ENCODE assay signal across 8 mouse cellular contexts in the genomic region with DNA sequence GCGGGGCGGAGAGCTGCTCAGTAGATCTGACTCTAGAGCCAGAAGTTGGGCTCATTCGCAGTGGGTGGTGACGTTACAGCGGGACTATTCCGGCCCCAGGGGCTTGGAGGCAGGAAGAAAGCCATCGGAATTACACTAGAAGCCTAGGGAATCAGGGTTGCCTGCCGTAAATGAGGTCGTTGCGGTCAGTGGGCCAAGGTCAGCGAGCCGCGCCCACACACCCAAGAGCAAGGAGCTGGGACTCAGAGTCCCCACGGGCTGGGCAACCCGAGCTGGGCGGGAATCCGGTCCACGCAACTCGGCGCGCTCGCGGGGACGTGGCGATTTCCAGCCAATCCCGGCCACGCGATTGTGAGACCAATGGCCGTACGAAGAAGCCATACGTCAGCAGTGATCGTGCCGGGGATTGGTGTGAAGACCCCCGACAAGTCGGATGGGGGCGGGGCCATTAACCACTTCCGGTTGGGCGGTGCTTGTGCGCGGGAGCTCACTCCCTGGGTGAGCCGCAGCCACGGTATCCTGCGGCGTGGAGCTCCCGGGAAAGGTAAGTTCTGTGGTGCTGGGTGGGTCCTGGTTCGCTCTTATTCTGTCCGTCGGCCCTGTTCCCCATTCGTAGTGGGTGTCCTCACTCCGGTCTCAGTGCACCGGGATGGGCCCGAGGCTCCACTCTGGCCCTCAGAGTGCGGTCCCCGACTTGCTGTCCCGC. TPM values are rescaled to one million over a fixed set of nuclear protein-coding genes. Genes with fewer than 3 reads are reported as not detected.
DNase-seq lines count a peak whose midpoint lies in the region; ATAC-seq and TF ChIP-seq lines count a peak whose summit lies in the region.

A gene (plus strand): TSS at position 405 of the 706 bp plus-strand sequence.

- intact Hi-C loops in heart, postnatal 36 days (cut with DNase I): loop anchor here (5.0 kb wide), 2 partner anchors 84 to 136 kb away; a partner anchor contains a TSS

- peaks cover 7% of the 10 kb centered on the region for H3K36me3 ChIP-seq in G1E (replicated peaks)
- no peaks in the 10 kb centered on the region for H3K36me3 ChIP-seq in forebrain, embryonic 16.5 days (ENCODE audit: control insufficient read depth, insufficient read depth)
- no peaks in the 10 kb centered on the region for H3K36me3 ChIP-seq in lung, embryonic 14.5 days (ENCODE audit: insufficient read depth)
- no peaks in the 10 kb centered on the region for H3K36me3 ChIP-seq in thymus, adult 2 months (ENCODE audit: control insufficient read depth, insufficient read depth, low read length)

- WGBS in forebrain, embryonic 16.5 days: under 1% methylated on average over 55 of the region's 55 CpGs
- WGBS in lung, embryonic 14.5 days: under 1% methylated on average over 55 of the region's 55 CpGs
- whole genome bisulfite sequencing in olfactory bulb, adult 2 months: under 1% methylated on average over 55 of the region's 55 CpGs
- WGBS in thymus, adult 2 months: under 1% methylated on average over 55 of the region's 55 CpGs

- H3K9ac ChIP-seq in forebrain, embryonic 16.5 days (replicated peaks; ENCODE audit: low read depth, low read length): peak within 1 kb of the TSS; percentile 86
- peak within 1 kb of the TSS; percentile 95 for H3K9ac ChIP-seq in lung, embryonic 14.5 days

- H3K27me3 ChIP-seq in G1E (ENCODE audit: insufficient read depth, low read length): peaks cover 6% of the 10 kb centered on the region
- H3K27me3 ChIP-seq in forebrain, embryonic 16.5 days (replicated peaks; ENCODE audit: control insufficient read depth, insufficient read depth, low read length): 0 out of 2 replicates have a peak, but pooled peaks cover 2% of the 10 kb centered on the region
- no peaks in the 10 kb centered on the region for H3K27me3 ChIP-seq in lung, embryonic 14.5 days (ENCODE audit: insufficient read depth, low read length)
- no peaks in the 10 kb centered on the region for H3K27me3 ChIP-seq in thymus, adult 2 months (ENCODE audit: control insufficient read depth, insufficient read depth, low read length)

- peak; percentile 93 for TF ChIP-seq POLR2A in olfactory bulb, adult 2 months (IDR thresholded peaks at IDR 0.05; ENCODE audit: insufficient read depth, low read depth, low read length)
- peak; percentile 91 for TF ChIP-seq POLR2A in thymus, adult 2 months (IDR thresholded peaks at IDR 0.05; ENCODE audit: control insufficient read depth, extremely low read depth, insufficient read depth, low read length, poor library complexity)

- H3K27ac ChIP-seq in forebrain, embryonic 16.5 days (ENCODE audit: low read length): peak within 1 kb of the TSS; percentile 87
- peak within 1 kb of the TSS; percentile 93 for H3K27ac ChIP-seq in layer of hippocampus, adult 2 months
- H3K27ac ChIP-seq in lung, embryonic 14.5 days (ENCODE audit: low read depth): peak within 1 kb of the TSS; percentile 94
- peak within 1 kb of the TSS; percentile 88 for H3K27ac ChIP-seq in olfactory bulb, adult 2 months (ENCODE audit: insufficient read depth, low read depth, low read length)
- H3K27ac ChIP-seq in thymus, adult 2 months (ENCODE audit: control insufficient read depth, insufficient read depth, low read length): no peak within 1 kb of the TSS

- ATAC-seq in G1E (ENCODE audit: extremely low read depth, insufficient number of reproducible peaks, low FRiP score, poor library complexity, severe bottlenecking): peak; percentile 92
- peak; percentile 99 for ATAC-seq in forebrain, embryonic 16.5 days
- peak; percentile 98 for ATAC-seq in lung, embryonic 14.5 days (ENCODE audit: insufficient read depth)

- H3K4me2 ChIP-seq in forebrain, embryonic 16.5 days (ENCODE audit: low read length): peak within 1 kb of the TSS; percentile 77
- peak within 1 kb of the TSS; percentile 80 for H3K4me2 ChIP-seq in lung, embryonic 14.5 days

- peak within 1 kb of the TSS; percentile 98 for H3K4me3 ChIP-seq in G1E (ENCODE audit: low read depth, low read length)
- H3K4me3 ChIP-seq in forebrain, embryonic 16.5 days (replicated peaks; ENCODE audit: low read length): peak within 1 kb of the TSS; percentile 92
- peak within 1 kb of the TSS; percentile 91 for H3K4me3 ChIP-seq in layer of hippocampus, adult 2 months
- H3K4me3 ChIP-seq in lung, embryonic 14.5 days (ENCODE audit: low read depth, low read length): peak within 1 kb of the TSS; percentile 69
- peak within 1 kb of the TSS; percentile 85 for H3K4me3 ChIP-seq in olfactory bulb, adult 2 months (ENCODE audit: insufficient read depth, low read depth, low read length)
- peak within 1 kb of the TSS; percentile 62 for H3K4me3 ChIP-seq in thymus, adult 2 months (ENCODE audit: control insufficient read depth, insufficient read depth, low read length)

- peak; percentile 96 for DNase-seq in G1E (ENCODE audit: low spot score)
- DNase-seq in cerebellum, adult 18-20 months: peak; percentile 99 to 100
- DNase-seq in heart, postnatal 36 days: peak; percentile 99 to 100
- peak; percentile 99 to 100 for DNase-seq in layer of hippocampus, adult 2 months (ENCODE audit: low spot score in 2 of 2)
- DNase-seq in lung, embryonic 14.5 days: peak; percentile 100
- DNase-seq in thymus, adult 2 months: peak; percentile 100

- peaks cover 29% of the 10 kb centered on the region for H3K4me1 ChIP-seq in G1E (ENCODE audit: insufficient read depth, low read depth, low read length)
- peaks cover 19% of the 10 kb centered on the region for H3K4me1 ChIP-seq in forebrain, embryonic 16.5 days (replicated peaks; ENCODE audit: control insufficient read depth, insufficient read depth, low read length)
- 0 out of 2 replicates have a peak, but pooled peaks cover 3% of the 10 kb centered on the region for H3K4me1 ChIP-seq in lung, embryonic 14.5 days (ENCODE audit: insufficient read depth)
- H3K4me1 ChIP-seq in olfactory bulb, adult 2 months (ENCODE audit: control insufficient read depth, insufficient read depth, low read length): no peaks in the 10 kb centered on the region
- no peaks in the 10 kb centered on the region for H3K4me1 ChIP-seq in thymus, adult 2 months (replicated peaks; ENCODE audit: control insufficient read depth, insufficient read depth, low read length)

- no peak for TF ChIP-seq CTCF in G1E (IDR thresholded peaks at IDR 0.05; ENCODE audit: low read depth, low read length)
- no peak for TF ChIP-seq CTCF in layer of hippocampus, adult 2 months (conservative IDR thresholded peaks at IDR 0.05)
- no peak for TF ChIP-seq CTCF in lung, embryonic 14.5 days (IDR thresholded peaks at IDR 0.05; ENCODE audit: low read depth)
- TF ChIP-seq CTCF in olfactory bulb, adult 2 months (IDR thresholded peaks at IDR 0.05; ENCODE audit: insufficient read depth, low read depth, low read length): no peak
- TF ChIP-seq CTCF in thymus, adult 2 months (IDR thresholded peaks at IDR 0.05; ENCODE audit: borderline replicate concordance, control insufficient read depth, extremely low read depth, insufficient read depth, low read length, poor library complexity): no peak; the same call in 1 of the 2 replicates

- no peaks in the 10 kb centered on the region for H3K9me3 ChIP-seq in G1E (replicated peaks)
- H3K9me3 ChIP-seq in forebrain, embryonic 16.5 days (ENCODE audit: control insufficient read depth, low read length): no peaks in the 10 kb centered on the region
- H3K9me3 ChIP-seq in lung, embryonic 14.5 days (ENCODE audit: low read depth, low read length): no peaks in the 10 kb centered on the region

RNA-seq across cellular contexts. Expression of the gene that starts here (rescaled TPM):
- total RNA-seq in G1E (2014; fragmentation: Nextera tagmentation) (62.8 and 71.9 TPM in 2 replicates), G1E (2017) (107 and 113 TPM in 2 replicates)
- polyA plus RNA-seq in G1E (2012): 15.6 and 25.4 TPM in 2 replicates
- 170 and 206 TPM in 2 replicates for polyA plus RNA-seq in forebrain, embryonic 16.5 days (2015; fragmentation: Nextera tagmentation; extraction: Ambion mirVana)
- total RNA-seq in heart, postnatal 36 days (2021): 100 to 1,000 TPM; 240 to 254 TPM
- 10 to 100 TPM; 65.3 to 67.6 TPM for total RNA-seq in layer of hippocampus, adult 2 months (2021)
- polyA plus RNA-seq in lung, embryonic 14.5 days (2014; fragmentation: Nextera tagmentation; extraction: Ambion mirVana): 451 and 469 TPM in 2 replicates
- polyA plus RNA-seq in olfactory bulb, adult 2 months (2012; ENCODE audit: insufficient read depth, insufficient read length, low replicate concordance, missing spikeins): not detected in 2 replicates
- 35.2 and 41.9 TPM in 2 replicates for polyA plus RNA-seq in thymus, adult 2 months (2012; rRNA removed)
